Mouse (Mus musculus) central nervous system, embryonic 11.5 days (tissue): ENCODE measurements around the gene Cdsn. TPM values are rescaled to one million over a fixed set of nuclear protein-coding genes. Genes with fewer than 3 reads are reported as not detected.

Source experiments
- polyA plus RNA-seq: library from polyadenylated mRNA; depleted of rRNA; stranded (reverse); fragments of >200 nt; gene quantifications from 2 replicates; pipeline ENCODE4 v1.2.3, GENCODE M21; 2012; rRNA removed

Gene Cdsn
- 0.04 TPM in 2 replicates for polyA plus RNA-seq

GRCm38 (mm10) chr17:35551881-35552414 lies at the start of gene Cdsn:
Gene Cdsn, plus strand, starts transcription at chr17:35552128.

GRCm38 (mm10) chr17:35505776-35506175 lies 46.2 kb upstream of the Cdsn start, which contains the start of gene Pou5f1:
Gene Pou5f1, plus strand, starts transcription at chr17:35506018.

GRCm38 (mm10) chr17:35516652-35517500 lies 35.1 kb upstream of the Cdsn start, which contains the start of the genes Tcf19 and Cchcr1:
Gene Tcf19, minus strand, starts transcription at chr17:35516824.
Gene Cchcr1, plus strand, starts transcription at chr17:35517100.

GRCm38 (mm10) chr17:35532901-35533300 lies 19.0 kb upstream of the Cdsn start, which contains the start of gene Psors1c2:
Gene Psors1c2, plus strand, starts transcription at chr17:35533201.

GRCm38 (mm10) chr17:35567150-35567549 lies 15.2 kb downstream of the Cdsn start, which contains the start of gene 2300002M23Rik:
Gene 2300002M23Rik, plus strand, starts transcription at chr17:35567450.

DNA sequence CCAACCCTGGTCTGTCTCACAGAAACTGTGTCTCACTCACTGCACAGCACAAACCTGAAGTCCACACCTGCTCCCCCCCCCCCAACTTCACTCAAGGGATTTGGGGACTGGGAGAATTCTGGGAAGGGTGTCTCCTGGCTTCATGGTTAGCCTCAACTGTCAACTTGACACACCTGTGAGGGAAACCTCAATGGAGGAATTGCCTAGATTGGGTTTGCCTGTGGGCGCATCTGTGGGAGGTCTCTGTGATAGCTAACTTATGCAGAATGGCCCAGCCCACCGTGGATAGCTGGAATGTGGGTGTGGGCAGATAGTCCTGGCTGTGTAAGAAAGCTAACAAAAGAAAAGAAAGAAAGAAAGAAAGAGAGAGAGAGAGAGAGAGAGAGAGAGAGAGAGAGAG lies 49.3 kb downstream of the Cdsn start, which contains the start of gene Sfta2:
Gene Sfta2, plus strand, starts transcription at position 301 of the 400 bp plus-strand sequence.

Other genes with a start within 250 kb of the Cdsn start
- 0.04 and 0.06 TPM in 2 replicates for gene H2-Q1, start 231.7 kb upstream of the Cdsn start, polyA plus RNA-seq
- gene H2-Q2, start 209.9 kb upstream of the Cdsn start, polyA plus RNA-seq: 0.43 and 1.0 TPM in 2 replicates
- 9.9 and 11.3 TPM in 2 replicates for gene H2-Q4, start 172.5 kb upstream of the Cdsn start, polyA plus RNA-seq
- 1.5 and 2.1 TPM in 2 replicates for gene H2-Q6, start 127.3 kb upstream of the Cdsn start, polyA plus RNA-seq
- gene H2-Q7, start 113.0 kb upstream of the Cdsn start, polyA plus RNA-seq: 15.0 and 17.0 TPM in 2 replicates
- 2.2 and 4.0 TPM in 2 replicates for gene H2-Q10, start 82.0 kb upstream of the Cdsn start, polyA plus RNA-seq
- gene Pou5f1, start 46.1 kb upstream of the Cdsn start, polyA plus RNA-seq: 0.24 and 0.57 TPM in 2 replicates
- 31.4 and 45.2 TPM in 2 replicates for gene Tcf19, start 35.3 kb upstream of the Cdsn start, polyA plus RNA-seq
- gene Cchcr1, start 35.0 kb upstream of the Cdsn start, polyA plus RNA-seq: 36.9 and 61.2 TPM in 2 replicates
- 1.4 and 1.9 TPM in 2 replicates for gene Psors1c2, start 18.9 kb upstream of the Cdsn start, polyA plus RNA-seq
- gene 2300002M23Rik, start 15.3 kb downstream of the Cdsn start, polyA plus RNA-seq: not detected in 2 replicates
- gene Sfta2, start 49.4 kb downstream of the Cdsn start, polyA plus RNA-seq: not detected in 2 replicates
- gene Gm9573, start 74.5 kb downstream of the Cdsn start, polyA plus RNA-seq: not detected in 2 replicates
- 0.08 and 0.16 TPM in 2 replicates for gene Mucl3, start 91.6 kb downstream of the Cdsn start, polyA plus RNA-seq
- 31.5 and 40.9 TPM in 2 replicates for gene Vars2, start 115.5 kb downstream of the Cdsn start, polyA plus RNA-seq
- 40.9 and 46.6 TPM in 2 replicates for gene Gtf2h4, start 121.6 kb downstream of the Cdsn start, polyA plus RNA-seq
- gene Ddr1, start 152.5 kb downstream of the Cdsn start, polyA plus RNA-seq: 85.4 and 116 TPM in 2 replicates